Comparison of ENCODE assay signal across 15 mouse cellular contexts in genomic region chr6:92057768-92058167, GRCm38 (mm10). TPM values are rescaled to one million over a fixed set of nuclear protein-coding genes. Genes with fewer than 3 reads are reported as not detected.
DNase-seq lines count a peak whose midpoint lies in the region; ATAC-seq and TF ChIP-seq lines count a peak whose summit lies in the region.
"Had no signal": no experiment of that assay in that cellular context is flagged by ENCODE, and none has a peak within 500 bp of the region (broad histone marks: within the 10 kb centered on the region; RNA-seq: fewer than 3 reads in every experiment).

No protein-coding gene starts in this region.

- no peak overlapping the region for H3K9ac ChIP-seq in forebrain, postnatal 0 days
- no peak overlapping the region for H3K9ac ChIP-seq in forebrain, embryonic 16.5 days (replicated peaks; ENCODE audit: low read depth, low read length)
- no peak overlapping the region for H3K9ac ChIP-seq in lung, postnatal 0 days (replicated peaks; ENCODE audit: low read depth)
- H3K9ac ChIP-seq in stomach, postnatal 0 days (ENCODE audit: low read length) = no peak overlapping the region
- H3K9ac ChIP-seq in neural tube, embryonic 15.5 days (replicated peaks) = no peak overlapping the region
- H3K9ac ChIP-seq: liver, embryonic 15.5 days had no signal

- no peak for TF ChIP-seq POLR2A in lung, adult 2 months (IDR thresholded peaks at IDR 0.05; ENCODE audit: borderline replicate concordance, extremely low read depth, low read depth, low read length)
- no peak for TF ChIP-seq POLR2A in cortical plate, adult 2 months (IDR thresholded peaks at IDR 0.05; ENCODE audit: extremely low read depth, insufficient read depth, low read length)

- no peaks in the 10 kb centered on the region for H3K36me3 ChIP-seq in forebrain, postnatal 0 days (ENCODE audit: insufficient read depth)
- H3K36me3 ChIP-seq in forebrain, embryonic 16.5 days (ENCODE audit: control insufficient read depth, insufficient read depth) = no peaks in the 10 kb centered on the region
- no peaks in the 10 kb centered on the region; the same call in 1 of the 2 replicates for H3K36me3 ChIP-seq in lung, postnatal 0 days (ENCODE audit: insufficient read depth, low read length)
- H3K36me3 ChIP-seq in stomach, postnatal 0 days (ENCODE audit: control insufficient read depth, insufficient read depth, low read length) = no peaks in the 10 kb centered on the region
- H3K36me3 ChIP-seq in neural tube, embryonic 15.5 days = 0 out of 2 replicates have a peak, but pooled peaks cover 8% of the 10 kb centered on the region
- H3K36me3 ChIP-seq: liver, embryonic 15.5 days had no signal

- H3K4me1 ChIP-seq in forebrain, postnatal 0 days (ENCODE audit: insufficient read depth) = no peaks in the 10 kb centered on the region
- no peaks in the 10 kb centered on the region for H3K4me1 ChIP-seq in forebrain, embryonic 16.5 days (replicated peaks; ENCODE audit: control insufficient read depth, insufficient read depth, low read length)
- H3K4me1 ChIP-seq in lung, postnatal 0 days (ENCODE audit: insufficient read depth, low read depth, low read length) = no peaks in the 10 kb centered on the region
- H3K4me1 ChIP-seq in lung, adult 2 months (ENCODE audit: control insufficient read depth, insufficient read depth, low read length) = peaks cover 2% of the 10 kb centered on the region
- peaks cover 2% of the 10 kb centered on the region; the same call in 1 of the 2 replicates for H3K4me1 ChIP-seq in cortical plate, adult 2 months (ENCODE audit: control insufficient read depth, insufficient read depth, low read length)
- H3K4me1 ChIP-seq in stomach, postnatal 0 days (replicated peaks; ENCODE audit: control insufficient read depth, insufficient read depth) = no peaks in the 10 kb centered on the region
- H3K4me1 ChIP-seq in neural tube, embryonic 15.5 days = no peaks in the 10 kb centered on the region; the same call in 1 of the 2 replicates
- H3K4me1 ChIP-seq: liver, embryonic 15.5 days had no signal

- intact Hi-C loops in left cerebral cortex, postnatal 10 days (cut with DNase I) = no loop called here

- 58% methylated on average over 2 of the region's 2 CpGs for WGBS in forebrain, postnatal 0 days
- 53% methylated on average over 2 of the region's 2 CpGs for WGBS in forebrain, embryonic 16.5 days
- 52% methylated on average over 2 of the region's 2 CpGs for WGBS in lung, postnatal 0 days
- WGBS in lung, adult 2 months = 45% methylated on average over 2 of the region's 2 CpGs
- WGBS in stomach, postnatal 0 days = 46% methylated on average over 2 of the region's 2 CpGs
- 58% methylated on average over 2 of the region's 2 CpGs for WGBS in neural tube, embryonic 15.5 days

- no peaks in the 10 kb centered on the region for H3K9me3 ChIP-seq in forebrain, postnatal 0 days (ENCODE audit: low read length)
- H3K9me3 ChIP-seq in forebrain, embryonic 16.5 days (ENCODE audit: control insufficient read depth, low read length) = no peaks in the 10 kb centered on the region
- no peaks in the 10 kb centered on the region for H3K9me3 ChIP-seq in lung, postnatal 0 days (ENCODE audit: low read length)
- no peaks in the 10 kb centered on the region for H3K9me3 ChIP-seq in stomach, postnatal 0 days (ENCODE audit: control insufficient read depth, low read length)
- no peaks in the 10 kb centered on the region for H3K9me3 ChIP-seq in neural tube, embryonic 15.5 days (replicated peaks)
- H3K9me3 ChIP-seq: liver, embryonic 15.5 days had no signal

- H3K4me2 ChIP-seq in forebrain, postnatal 0 days (ENCODE audit: low read depth) = no peak overlapping the region
- H3K4me2 ChIP-seq in forebrain, embryonic 16.5 days (ENCODE audit: low read length) = no peak overlapping the region
- no peak overlapping the region for H3K4me2 ChIP-seq in lung, postnatal 0 days (replicated peaks; ENCODE audit: low read depth, low read length)
- H3K4me2 ChIP-seq in stomach, postnatal 0 days (replicated peaks; ENCODE audit: low read depth) = no peak overlapping the region
- H3K4me2 ChIP-seq in neural tube, embryonic 15.5 days = no peak overlapping the region
- H3K4me2 ChIP-seq: liver, embryonic 15.5 days had no signal

- no peak for DNase-seq in forebrain, postnatal 0 days
- DNase-seq in lung, postnatal 0 days (ENCODE audit: low spot score) = no peak
- no peak for DNase-seq in lung, adult 2 months
- DNase-seq in stomach, postnatal 0 days (ENCODE audit: low spot score) = no peak
- no peak for DNase-seq in left cerebral cortex, postnatal 10 days (ENCODE audit: extremely low spot score in 1 of 2, low spot score in 2 of 2)
- DNase-seq: adrenal gland, adult 8-10 months; cerebellum, adult 8-10 months; gastrocnemius, postnatal 25 days; kidney, adult 9 months; thymus, postnatal 4 days had no signal

- peak; percentile 36; the same call in 1 of the 2 replicates for ATAC-seq in forebrain, postnatal 0 days
- no peak for ATAC-seq in forebrain, embryonic 16.5 days
- ATAC-seq in lung, postnatal 0 days = no peak
- ATAC-seq in stomach, postnatal 0 days (ENCODE audit: low FRiP score, low TSS enrichment) = no peak
- no peak for ATAC-seq in neural tube, embryonic 15.5 days (ENCODE audit: low FRiP score)

- no peaks in the 10 kb centered on the region for H3K27me3 ChIP-seq in forebrain, postnatal 0 days (ENCODE audit: insufficient read depth, low read length)
- no peaks in the 10 kb centered on the region for H3K27me3 ChIP-seq in forebrain, embryonic 16.5 days (replicated peaks; ENCODE audit: control insufficient read depth, insufficient read depth, low read length)
- no peaks in the 10 kb centered on the region for H3K27me3 ChIP-seq in lung, postnatal 0 days (replicated peaks; ENCODE audit: insufficient read depth, low read length)
- H3K27me3 ChIP-seq in stomach, postnatal 0 days (ENCODE audit: control insufficient read depth, insufficient read depth, low read length) = no peaks in the 10 kb centered on the region
- no peaks in the 10 kb centered on the region for H3K27me3 ChIP-seq in neural tube, embryonic 15.5 days (replicated peaks)
- H3K27me3 ChIP-seq: liver, embryonic 15.5 days had no signal

- TF ChIP-seq EP300 in lung, postnatal 0 days (IDR thresholded peaks at IDR 0.05) = no peak
- no peak for TF ChIP-seq EP300 in stomach, postnatal 0 days (optimal IDR thresholded peaks at IDR 0.05)

- no peak overlapping the region for H3K4me3 ChIP-seq in forebrain, postnatal 0 days (ENCODE audit: low read depth, low read length)
- no peak overlapping the region for H3K4me3 ChIP-seq in forebrain, embryonic 16.5 days (replicated peaks; ENCODE audit: low read length)
- H3K4me3 ChIP-seq in lung, postnatal 0 days (ENCODE audit: low read depth, low read length) = no peak overlapping the region
- no peak overlapping the region for H3K4me3 ChIP-seq in lung, adult 2 months (replicated peaks; ENCODE audit: extremely low read depth, low read depth, low read length)
- H3K4me3 ChIP-seq in cortical plate, adult 2 months (ENCODE audit: insufficient read depth, low read length) = no peak overlapping the region
- H3K4me3 ChIP-seq in stomach, postnatal 0 days (ENCODE audit: low read depth, low read length) = no peak overlapping the region
- no peak overlapping the region for H3K4me3 ChIP-seq in neural tube, embryonic 15.5 days (replicated peaks)
- H3K4me3 ChIP-seq: erythroblast, embryonic 14.5 days; liver, embryonic 15.5 days had no signal

- TF ChIP-seq CTCF in forebrain, postnatal 0 days (IDR thresholded peaks at IDR 0.05; ENCODE audit: low read depth) = peak; percentile 54
- TF ChIP-seq CTCF in lung, postnatal 0 days (IDR thresholded peaks at IDR 0.05) = peak; percentile 63
- no peak for TF ChIP-seq CTCF in lung, adult 2 months (IDR thresholded peaks at IDR 0.05; ENCODE audit: insufficient read depth, low read length)
- TF ChIP-seq CTCF in cortical plate, adult 2 months (IDR thresholded peaks at IDR 0.05; ENCODE audit: extremely low read depth, insufficient read depth, low read length) = 0 out of 2 replicates have a peak, but pooled peaks have one; percentile 0
- peak; percentile 65 for TF ChIP-seq CTCF in stomach, postnatal 0 days (IDR thresholded peaks at IDR 0.05; ENCODE audit: low read depth)

- no peak overlapping the region for H3K27ac ChIP-seq in forebrain, postnatal 0 days (ENCODE audit: low read depth, low read length)
- no peak overlapping the region for H3K27ac ChIP-seq in forebrain, embryonic 16.5 days (ENCODE audit: low read length)
- H3K27ac ChIP-seq in lung, postnatal 0 days (ENCODE audit: low read length) = no peak overlapping the region
- no peak overlapping the region for H3K27ac ChIP-seq in cortical plate, adult 2 months (ENCODE audit: insufficient read depth, low read length)
- H3K27ac ChIP-seq in stomach, postnatal 0 days (replicated peaks) = no peak overlapping the region
- no peak overlapping the region for H3K27ac ChIP-seq in neural tube, embryonic 15.5 days (replicated peaks)
- H3K27ac ChIP-seq: liver, embryonic 15.5 days had no signal

RNA-seq across cellular contexts. Expression of gene Nr2c2, which starts 33.4 kb away (rescaled TPM):
- 62.6 and 78.9 TPM in 2 replicates for total RNA-seq in forebrain, postnatal 0 days (2014; rRNA removed)
- 23.9 and 32.6 TPM in 2 replicates for polyA plus RNA-seq in forebrain, postnatal 0 days (2015; fragmentation: Nextera tagmentation; extraction: Ambion mirVana)
- polyA plus RNA-seq in forebrain, embryonic 16.5 days (2015; fragmentation: Nextera tagmentation; extraction: Ambion mirVana) = 21.5 and 25.8 TPM in 2 replicates
- polyA plus RNA-seq in lung, postnatal 0 days (2015; fragmentation: Nextera tagmentation; extraction: Ambion mirVana) = 14.7 and 15.7 TPM in 2 replicates
- polyA plus RNA-seq in lung, adult 2 months (2012; rRNA removed) = 15.0 and 22.1 TPM in 2 replicates
- 41.8 and 44.4 TPM in 2 replicates for polyA plus RNA-seq in cortical plate, adult 2 months (2012; rRNA removed)
- 6.9 and 9.0 TPM in 2 replicates for polyA plus RNA-seq in stomach, postnatal 0 days (2015; fragmentation: Nextera tagmentation; extraction: Ambion mirVana)
- 10 to 100 TPM; 91.6 to 92.3 TPM for total RNA-seq in left cerebral cortex, postnatal 10 days (2021)
- polyA plus RNA-seq in neural tube, embryonic 15.5 days (2015; fragmentation: Nextera tagmentation; extraction: Ambion mirVana) = 26.7 and 34.5 TPM in 2 replicates
